Mouse (Mus musculus): ENCODE results near the gene Srgap2. TPM values are rescaled to one million over a fixed set of nuclear protein-coding genes. Genes with fewer than 3 reads are reported as not detected.

Srgap2 gene
- polyA plus RNA-seq, 1 experiment from 2014 or later = 20.8 TPM

DNA sequence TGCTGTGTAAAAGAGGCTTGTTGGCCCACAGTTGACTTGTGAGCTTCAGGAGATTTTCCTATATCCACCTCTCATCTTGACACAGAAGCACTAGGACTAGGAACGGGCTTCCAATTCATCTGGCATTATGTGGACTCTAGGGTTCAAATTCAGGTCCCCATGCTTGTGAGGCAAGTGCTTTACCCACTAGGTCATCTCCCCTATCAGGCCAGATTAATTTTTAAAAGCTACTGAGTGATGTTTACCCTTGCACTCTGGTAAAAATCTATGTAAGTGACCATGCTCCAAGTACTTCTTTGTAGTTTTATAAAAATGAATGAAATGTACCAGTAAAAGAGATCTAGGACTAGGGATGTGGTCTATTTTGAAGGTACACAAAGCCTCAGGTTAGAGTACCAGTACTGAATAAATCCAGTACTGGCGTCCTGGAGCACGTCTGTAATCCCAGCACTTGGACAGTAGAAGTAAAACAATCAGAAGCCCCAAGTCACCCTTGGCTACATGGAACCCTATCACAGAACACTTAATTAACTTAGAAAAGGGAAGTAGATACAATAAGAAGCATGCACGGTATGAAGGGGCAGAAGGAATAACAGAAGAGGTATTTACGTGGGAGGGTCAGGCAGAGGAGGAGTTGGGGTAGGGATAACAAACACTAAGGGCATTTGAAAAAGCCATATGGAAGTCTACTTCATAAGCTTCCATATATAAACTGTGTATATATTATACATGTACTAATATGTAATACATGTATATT lies 40.9 kb downstream of the Srgap2 start:
- Histone ChIP-seq H3K36me3 (ENCODE audit: control insufficient read depth, insufficient read depth, low read length) (no peaks in the 10 kb centered on the region), H3K27me3 (ENCODE audit: control insufficient read depth, insufficient read depth, low read length) (no peaks in the 10 kb centered on the region), H3K27ac (ENCODE audit: low read depth, low read length) (no peak overlapping the region), H3K4me2 (replicated peaks; ENCODE audit: low read depth, low read length) (no peak overlapping the region), H3K9me3 (ENCODE audit: control insufficient read depth, low read length) (no peaks in the 10 kb centered on the region), H3K4me3 (ENCODE audit: low read length) (no peak overlapping the region), H3K9ac (ENCODE audit: low read depth, low read length) (no peak overlapping the region), H3K4me1 (ENCODE audit: control insufficient read depth, insufficient read depth, low read length) (peaks cover 11% of the 10 kb centered on the region; the same call in 1 of the 2 replicates)
- WGBS = 52% methylated on average over 5 of the region's 5 CpGs
- ATAC-seq (ENCODE audit: low FRiP score, low TSS enrichment) = no peak

DNA sequence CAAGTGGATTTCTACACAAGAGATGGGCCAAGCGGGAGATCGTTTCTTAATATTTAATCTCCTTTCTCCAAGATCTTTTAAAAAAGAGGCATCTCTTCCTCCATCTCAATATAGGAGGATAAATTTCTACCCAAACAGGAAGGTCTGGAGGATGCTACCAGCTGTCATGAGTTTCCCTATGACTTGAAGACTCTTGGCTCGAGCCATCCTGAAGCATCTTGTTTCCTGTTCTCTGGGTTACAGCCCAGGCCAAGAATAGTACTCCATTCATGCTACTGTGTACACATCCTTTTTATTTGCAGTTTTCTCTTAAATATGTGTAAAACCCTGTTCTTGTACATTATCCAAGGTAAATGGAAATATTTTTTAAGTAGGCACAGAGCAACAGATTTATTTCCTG lies 44.9 kb downstream of the Srgap2 start:
- no peak for ATAC-seq (ENCODE audit: low FRiP score, low TSS enrichment)
- Histone ChIP-seq H3K9ac (ENCODE audit: low read depth, low read length) (no peak overlapping the region), H3K9me3 (ENCODE audit: control insufficient read depth, low read length) (peaks cover 6% of the 10 kb centered on the region; the same call in 1 of the 2 replicates), H3K27ac (ENCODE audit: low read depth, low read length) (no peak overlapping the region), H3K36me3 (ENCODE audit: control insufficient read depth, insufficient read depth, low read length) (no peaks in the 10 kb centered on the region), H3K4me2 (replicated peaks; ENCODE audit: low read depth, low read length) (no peak overlapping the region), H3K4me3 (ENCODE audit: low read length) (no peak overlapping the region), H3K4me1 (ENCODE audit: control insufficient read depth, insufficient read depth, low read length) (peaks cover 10% of the 10 kb centered on the region; the same call in 1 of the 2 replicates), H3K27me3 (ENCODE audit: control insufficient read depth, insufficient read depth, low read length) (no peaks in the 10 kb centered on the region)
- WGBS = 84% methylated on average over 3 of the region's 3 CpGs

DNA sequence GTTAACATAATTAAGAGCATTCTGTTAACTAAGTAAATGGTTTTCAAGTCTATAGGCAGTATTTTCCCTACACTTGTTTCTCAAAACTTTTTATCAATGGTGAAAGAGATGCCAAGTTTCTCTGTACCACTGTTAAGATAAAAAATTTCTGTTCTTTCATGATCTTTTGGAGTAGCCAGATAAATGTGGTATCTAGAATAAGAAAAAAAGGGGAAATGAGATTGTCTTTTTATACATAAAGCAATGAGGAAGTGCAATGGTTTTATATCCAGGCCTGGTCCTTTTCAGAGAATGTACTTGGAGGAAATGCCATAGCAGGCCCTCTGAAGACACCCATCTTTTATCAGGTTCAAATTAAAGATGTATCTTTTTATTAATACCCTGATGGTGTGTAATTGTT lies 45.8 kb downstream of the Srgap2 start:
- Histone ChIP-seq H3K36me3 (ENCODE audit: control insufficient read depth, insufficient read depth, low read length) (no peaks in the 10 kb centered on the region), H3K27ac (ENCODE audit: low read depth, low read length) (no peak overlapping the region), H3K4me1 (ENCODE audit: control insufficient read depth, insufficient read depth, low read length) (peaks cover 6% of the 10 kb centered on the region; the same call in 1 of the 2 replicates), H3K27me3 (ENCODE audit: control insufficient read depth, insufficient read depth, low read length) (no peaks in the 10 kb centered on the region), H3K9ac (ENCODE audit: low read depth, low read length) (no peak overlapping the region), H3K4me2 (replicated peaks; ENCODE audit: low read depth, low read length) (no peak overlapping the region), H3K9me3 (ENCODE audit: control insufficient read depth, low read length) (peaks cover 6% of the 10 kb centered on the region; the same call in 1 of the 2 replicates), H3K4me3 (ENCODE audit: low read length) (no peak overlapping the region)
- ATAC-seq (ENCODE audit: low FRiP score, low TSS enrichment) = no peak

DNA sequence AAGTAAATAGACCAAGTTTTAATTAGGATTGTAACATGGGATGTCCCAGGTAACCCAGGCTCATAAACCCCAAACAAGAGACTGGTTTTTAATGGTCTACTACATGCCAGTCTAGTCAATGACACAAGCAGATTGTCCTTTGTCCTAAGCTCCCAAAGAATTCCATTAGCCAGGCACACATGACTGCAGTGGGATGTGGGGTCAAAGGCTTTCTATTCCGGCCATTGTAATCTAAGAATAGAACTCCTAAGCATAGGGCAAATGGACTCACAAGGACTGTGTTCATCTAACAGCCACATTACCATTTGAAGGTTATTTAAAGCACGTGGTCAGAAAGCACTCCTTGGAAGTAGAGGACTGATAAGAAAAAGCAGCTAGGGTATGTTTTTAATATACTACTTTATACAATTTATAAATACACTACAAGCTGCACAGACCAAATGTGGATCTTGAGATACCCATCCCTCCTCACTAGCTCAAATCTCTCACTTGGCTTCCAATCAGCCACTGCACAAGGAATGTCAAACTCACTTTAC lies 48.3 kb downstream of the Srgap2 start:
- H3K36me3 ChIP-seq (ENCODE audit: control insufficient read depth, insufficient read depth, low read length) = no peaks in the 10 kb centered on the region
- H3K9ac ChIP-seq (ENCODE audit: low read depth, low read length) = no peak overlapping the region
- H3K9me3 ChIP-seq (ENCODE audit: control insufficient read depth, low read length) = peaks cover 6% of the 10 kb centered on the region; the same call in 1 of the 2 replicates
- H3K27me3 ChIP-seq (ENCODE audit: control insufficient read depth, insufficient read depth, low read length) = no peaks in the 10 kb centered on the region
- 68% methylated on average over 2 of the region's 2 CpGs for WGBS
- H3K4me1 ChIP-seq (ENCODE audit: control insufficient read depth, insufficient read depth, low read length) = no peaks in the 10 kb centered on the region
- H3K4me3 ChIP-seq (ENCODE audit: low read length) = no peak overlapping the region
- ATAC-seq (ENCODE audit: low FRiP score, low TSS enrichment) = no peak
- no peak overlapping the region for H3K27ac ChIP-seq (ENCODE audit: low read depth, low read length)
- H3K4me2 ChIP-seq (replicated peaks; ENCODE audit: low read depth, low read length) = no peak overlapping the region

DNA sequence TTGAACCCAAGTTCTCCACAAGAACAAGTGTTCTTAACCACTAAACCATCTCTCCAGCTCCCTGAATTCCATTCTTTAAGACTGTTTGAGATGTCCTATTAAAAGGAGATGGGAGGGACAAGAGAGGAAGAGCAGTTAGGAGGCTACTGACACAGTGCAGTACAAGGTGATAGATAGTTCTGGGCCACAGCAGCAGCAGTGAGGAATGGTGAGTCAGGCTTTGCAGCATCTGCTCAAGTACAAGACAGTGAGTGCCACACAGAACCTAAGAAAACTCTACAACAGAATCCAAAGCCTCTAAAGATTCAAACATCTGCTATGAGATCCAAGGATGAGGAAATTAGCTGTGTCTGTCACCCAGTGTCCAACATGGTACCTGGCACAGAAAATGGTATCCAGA lies 51.8 kb downstream of the Srgap2 start:
- H3K27ac ChIP-seq (ENCODE audit: low read depth, low read length) = no peak overlapping the region
- no peak overlapping the region for H3K4me3 ChIP-seq (ENCODE audit: low read length)
- peaks cover 6% of the 10 kb centered on the region; the same call in 1 of the 2 replicates for H3K9me3 ChIP-seq (ENCODE audit: control insufficient read depth, low read length)
- H3K4me2 ChIP-seq (replicated peaks; ENCODE audit: low read depth, low read length) = no peak overlapping the region
- H3K27me3 ChIP-seq (ENCODE audit: control insufficient read depth, insufficient read depth, low read length) = no peaks in the 10 kb centered on the region
- H3K9ac ChIP-seq (ENCODE audit: low read depth, low read length) = no peak overlapping the region
- no peak for ATAC-seq (ENCODE audit: low FRiP score, low TSS enrichment)
- no peaks in the 10 kb centered on the region for H3K4me1 ChIP-seq (ENCODE audit: control insufficient read depth, insufficient read depth, low read length)
- H3K36me3 ChIP-seq (ENCODE audit: control insufficient read depth, insufficient read depth, low read length) = no peaks in the 10 kb centered on the region

DNA sequence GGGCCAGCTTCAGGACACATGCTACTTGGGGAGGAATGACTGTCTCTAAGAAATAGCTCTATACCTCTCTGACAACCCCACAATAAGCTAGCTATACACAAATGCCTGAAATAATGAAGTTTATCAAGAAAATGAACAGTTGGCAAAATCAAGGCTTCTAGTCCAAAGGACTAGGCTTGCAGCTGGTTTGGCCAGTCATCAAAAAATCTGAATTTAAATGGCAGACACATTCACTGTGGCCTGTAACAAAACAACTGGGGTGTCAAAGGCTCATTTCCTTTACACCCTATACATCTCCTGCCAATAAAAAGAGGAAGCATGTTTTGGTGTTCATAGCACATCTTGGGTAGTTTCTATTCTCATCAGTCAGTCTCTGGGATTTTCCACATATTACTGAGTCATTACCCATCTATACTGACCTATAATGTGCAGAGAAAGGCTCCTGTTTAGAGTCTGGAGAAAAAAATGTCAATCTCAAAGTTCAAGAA lies 53.5 kb downstream of the Srgap2 start:
- H3K27ac ChIP-seq (ENCODE audit: low read depth, low read length) = no peak overlapping the region
- ATAC-seq (ENCODE audit: low FRiP score, low TSS enrichment) = no peak
- H3K36me3 ChIP-seq (ENCODE audit: control insufficient read depth, insufficient read depth, low read length) = no peaks in the 10 kb centered on the region
- H3K27me3 ChIP-seq (ENCODE audit: control insufficient read depth, insufficient read depth, low read length) = no peaks in the 10 kb centered on the region
- H3K4me1 ChIP-seq (ENCODE audit: control insufficient read depth, insufficient read depth, low read length) = no peaks in the 10 kb centered on the region
- H3K4me2 ChIP-seq (replicated peaks; ENCODE audit: low read depth, low read length) = no peak overlapping the region
- no peaks in the 10 kb centered on the region for H3K9me3 ChIP-seq (ENCODE audit: control insufficient read depth, low read length)
- no peak overlapping the region for H3K4me3 ChIP-seq (ENCODE audit: low read length)
- no peak overlapping the region for H3K9ac ChIP-seq (ENCODE audit: low read depth, low read length)

DNA sequence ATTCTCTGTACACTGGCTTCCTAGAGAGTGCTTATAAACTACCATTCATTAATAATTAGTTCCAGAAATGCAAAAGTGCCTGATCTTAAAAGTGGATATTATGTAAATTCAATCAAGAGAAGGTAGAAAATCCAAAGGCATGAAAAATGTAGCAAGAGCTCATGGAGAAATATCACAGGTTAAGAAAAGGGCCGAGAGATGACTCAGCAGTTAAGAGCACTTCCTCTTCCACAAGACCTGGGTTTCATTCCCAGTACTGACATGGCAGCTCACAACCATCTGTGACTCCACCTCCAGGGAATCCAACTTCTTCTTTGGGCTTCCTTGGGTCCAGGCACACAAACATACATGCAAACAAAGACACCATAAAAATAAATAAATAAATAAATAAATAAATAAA lies 56.6 kb downstream of the Srgap2 start:
- Histone ChIP-seq H3K4me2 (replicated peaks; ENCODE audit: low read depth, low read length) (no peak overlapping the region), H3K27ac (ENCODE audit: low read depth, low read length) (no peak overlapping the region), H3K9ac (ENCODE audit: low read depth, low read length) (no peak overlapping the region), H3K9me3 (ENCODE audit: control insufficient read depth, low read length) (no peaks in the 10 kb centered on the region), H3K4me3 (ENCODE audit: low read length) (no peak overlapping the region), H3K27me3 (ENCODE audit: control insufficient read depth, insufficient read depth, low read length) (no peaks in the 10 kb centered on the region), H3K36me3 (ENCODE audit: control insufficient read depth, insufficient read depth, low read length) (no peaks in the 10 kb centered on the region), H3K4me1 (ENCODE audit: control insufficient read depth, insufficient read depth, low read length) (no peaks in the 10 kb centered on the region)
- no peak for ATAC-seq (ENCODE audit: low FRiP score, low TSS enrichment)
- WGBS = 86% methylated on average over 1 of the region's 1 CpGs

DNA sequence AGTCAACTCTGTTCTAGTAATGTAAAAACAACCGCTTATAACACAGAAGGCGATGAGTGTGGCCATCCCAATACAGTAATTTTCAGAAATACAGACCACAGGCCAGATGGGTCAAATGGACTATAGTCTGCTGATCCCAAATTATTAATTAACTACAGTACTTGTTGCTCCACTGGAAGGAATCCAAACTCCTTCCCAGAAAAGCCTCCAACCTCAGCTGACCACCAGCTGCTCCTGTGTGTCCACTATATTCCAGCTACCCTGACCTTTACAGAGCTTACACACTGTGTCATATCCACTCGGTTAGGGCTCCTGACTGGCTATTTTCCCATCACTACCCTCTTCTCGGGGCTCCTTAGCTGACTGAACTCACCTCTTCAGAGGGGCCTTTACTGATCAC lies 61.3 kb downstream of the Srgap2 start:
- H3K4me2 ChIP-seq (replicated peaks; ENCODE audit: low read depth, low read length) = no peak overlapping the region
- 82% methylated on average over 4 of the region's 4 CpGs for WGBS
- no peak overlapping the region for H3K9ac ChIP-seq (ENCODE audit: low read depth, low read length)
- ATAC-seq (ENCODE audit: low FRiP score, low TSS enrichment) = no peak
- H3K27me3 ChIP-seq (ENCODE audit: control insufficient read depth, insufficient read depth, low read length) = no peaks in the 10 kb centered on the region
- H3K9me3 ChIP-seq (ENCODE audit: control insufficient read depth, low read length) = no peaks in the 10 kb centered on the region
- H3K36me3 ChIP-seq (ENCODE audit: control insufficient read depth, insufficient read depth, low read length) = no peaks in the 10 kb centered on the region
- no peaks in the 10 kb centered on the region for H3K4me1 ChIP-seq (ENCODE audit: control insufficient read depth, insufficient read depth, low read length)
- H3K27ac ChIP-seq (ENCODE audit: low read depth, low read length) = no peak overlapping the region
- no peak overlapping the region for H3K4me3 ChIP-seq (ENCODE audit: low read length)

DNA sequence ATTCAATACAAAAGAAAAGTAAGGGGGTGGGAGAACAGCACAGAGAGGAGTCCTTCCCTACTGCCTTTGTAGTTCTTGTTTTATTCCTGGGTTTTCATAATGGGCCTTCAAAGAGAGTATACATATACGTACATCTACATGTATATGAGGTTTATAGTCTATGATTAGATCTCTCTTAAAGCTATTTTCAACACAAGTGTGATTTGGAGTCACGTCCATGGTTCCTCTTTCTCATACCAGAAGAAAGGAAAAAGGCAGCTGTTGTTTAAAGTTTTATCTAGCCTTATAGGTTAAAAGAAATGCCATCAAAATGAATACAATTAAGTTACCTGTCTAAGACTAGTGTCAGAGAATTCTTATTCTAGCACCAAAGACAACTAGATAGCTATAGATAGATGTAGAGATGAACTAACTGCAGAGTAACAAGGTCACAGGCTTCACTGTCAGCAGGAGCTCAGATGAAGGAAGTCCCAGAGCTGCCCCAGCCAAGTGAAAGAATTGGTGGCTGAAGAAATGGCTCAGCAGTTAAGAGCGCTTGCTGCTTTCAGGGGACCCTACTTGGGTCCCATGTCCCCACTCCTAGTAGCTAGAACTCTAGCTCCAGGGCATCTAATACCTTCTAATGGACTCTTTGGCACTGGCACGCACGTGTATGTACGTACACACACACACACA lies 63.1 kb downstream of the Srgap2 start:
- Histone ChIP-seq H3K9me3 (ENCODE audit: control insufficient read depth, low read length) (no peaks in the 10 kb centered on the region), H3K9ac (ENCODE audit: low read depth, low read length) (no peak overlapping the region), H3K36me3 (ENCODE audit: control insufficient read depth, insufficient read depth, low read length) (no peaks in the 10 kb centered on the region), H3K27me3 (ENCODE audit: control insufficient read depth, insufficient read depth, low read length) (no peaks in the 10 kb centered on the region), H3K4me3 (ENCODE audit: low read length) (no peak overlapping the region), H3K4me1 (ENCODE audit: control insufficient read depth, insufficient read depth, low read length) (no peaks in the 10 kb centered on the region), H3K4me2 (replicated peaks; ENCODE audit: low read depth, low read length) (no peak overlapping the region), H3K27ac (ENCODE audit: low read depth, low read length) (no peak overlapping the region)
- no peak for ATAC-seq (ENCODE audit: low FRiP score, low TSS enrichment)
- WGBS = 91% methylated on average over 6 of the region's 6 CpGs
